Mouse (Mus musculus): ENCODE measurements at regions not wholly inside any gene's neighbourhood (a gene's known extent, or its start where the extent isn't known, plus 50 kb on each side); places are given as distances from the start of the nearest gene placed in this dataset.

- H3K27me3 ChIP-seq (ENCODE audit: control insufficient read depth, insufficient read depth, low read length), result no peaks in the 10 kb centered on the region
- no peak for TF ChIP-seq CTCF (IDR thresholded peaks at IDR 0.05; ENCODE audit: control insufficient read depth, insufficient read depth, insufficient replicate concordance, low read depth, low read length)
- H3K4me3 ChIP-seq (ENCODE audit: control insufficient read depth, low read depth, low read length), result no peak overlapping the region
- no peaks in the 10 kb centered on the region for H3K4me1 ChIP-seq (ENCODE audit: control insufficient read depth, insufficient read depth, low read length)
- no peak overlapping the region for H3K27ac ChIP-seq (ENCODE audit: control insufficient read depth, insufficient read depth, low read depth, low read length)
- H3K36me3 ChIP-seq (ENCODE audit: control insufficient read depth, insufficient read depth, low read length), result no peaks in the 10 kb centered on the region
These were observed 589.9 kb upstream of the Pdcd1 start for GRCm38 (mm10) chr1:94642296-94642695.

GRCm38 (mm10) chr1:94658218-94658617 lies 605.9 kb upstream of the Pdcd1 start:
- no peak overlapping the region for H3K27ac ChIP-seq (ENCODE audit: control insufficient read depth, insufficient read depth, low read depth, low read length)
- H3K27me3 ChIP-seq (ENCODE audit: control insufficient read depth, insufficient read depth, low read length), result no peaks in the 10 kb centered on the region
- TF ChIP-seq CTCF (IDR thresholded peaks at IDR 0.05; ENCODE audit: control insufficient read depth, insufficient read depth, insufficient replicate concordance, low read depth, low read length) (no peak), POLR2A (IDR thresholded peaks at IDR 0.05; ENCODE audit: control insufficient read depth, low read depth, low read length) (no peak)
- H3K4me3 ChIP-seq (ENCODE audit: control insufficient read depth, low read depth, low read length), result no peak overlapping the region
- no peaks in the 10 kb centered on the region for H3K36me3 ChIP-seq (ENCODE audit: control insufficient read depth, insufficient read depth, low read length)
- no peaks in the 10 kb centered on the region for H3K4me1 ChIP-seq (ENCODE audit: control insufficient read depth, insufficient read depth, low read length)

GRCm38 (mm10) chr1:94671641-94672040 lies 619.3 kb upstream of the Pdcd1 start:
- Histone ChIP-seq H3K36me3 (ENCODE audit: control insufficient read depth, insufficient read depth, low read length) (no peaks in the 10 kb centered on the region), H3K27ac (ENCODE audit: control insufficient read depth, insufficient read depth, low read depth, low read length) (no peak overlapping the region), H3K4me1 (ENCODE audit: control insufficient read depth, insufficient read depth, low read length) (no peaks in the 10 kb centered on the region), H3K4me3 (ENCODE audit: control insufficient read depth, low read depth, low read length) (no peak overlapping the region), H3K27me3 (ENCODE audit: control insufficient read depth, insufficient read depth, low read length) (no peaks in the 10 kb centered on the region)
- no peak for TF ChIP-seq POLR2A (IDR thresholded peaks at IDR 0.05; ENCODE audit: control insufficient read depth, low read depth, low read length)
- TF ChIP-seq CTCF (IDR thresholded peaks at IDR 0.05; ENCODE audit: control insufficient read depth, insufficient read depth, insufficient replicate concordance, low read depth, low read length), result no peak

GRCm38 (mm10) chr1:94700517-94700916 lies 612.9 kb upstream of the Fam174a start:
- no peaks in the 10 kb centered on the region for H3K36me3 ChIP-seq (ENCODE audit: control insufficient read depth, insufficient read depth, low read length)
- H3K27ac ChIP-seq (ENCODE audit: control insufficient read depth, insufficient read depth, low read depth, low read length), result no peak overlapping the region
- no peaks in the 10 kb centered on the region for H3K4me1 ChIP-seq (ENCODE audit: control insufficient read depth, insufficient read depth, low read length)
- no peak for TF ChIP-seq POLR2A (IDR thresholded peaks at IDR 0.05; ENCODE audit: control insufficient read depth, low read depth, low read length)
- no peak for TF ChIP-seq CTCF (IDR thresholded peaks at IDR 0.05; ENCODE audit: control insufficient read depth, insufficient read depth, insufficient replicate concordance, low read depth, low read length)
- no peak overlapping the region for H3K4me3 ChIP-seq (ENCODE audit: control insufficient read depth, low read depth, low read length)
- H3K27me3 ChIP-seq (ENCODE audit: control insufficient read depth, insufficient read depth, low read length), result no peaks in the 10 kb centered on the region

GRCm38 (mm10) chr1:94701688-94702087 lies 611.7 kb upstream of the Fam174a start:
- Histone ChIP-seq H3K36me3 (ENCODE audit: control insufficient read depth, insufficient read depth, low read length) (no peaks in the 10 kb centered on the region), H3K4me3 (ENCODE audit: control insufficient read depth, low read depth, low read length) (no peak overlapping the region), H3K27me3 (ENCODE audit: control insufficient read depth, insufficient read depth, low read length) (no peaks in the 10 kb centered on the region), H3K27ac (ENCODE audit: control insufficient read depth, insufficient read depth, low read depth, low read length) (no peak overlapping the region), H3K4me1 (ENCODE audit: control insufficient read depth, insufficient read depth, low read length) (no peaks in the 10 kb centered on the region)
- no peak for TF ChIP-seq POLR2A (IDR thresholded peaks at IDR 0.05; ENCODE audit: control insufficient read depth, low read depth, low read length)
- no peak for TF ChIP-seq CTCF (IDR thresholded peaks at IDR 0.05; ENCODE audit: control insufficient read depth, insufficient read depth, insufficient replicate concordance, low read depth, low read length)

- H3K27me3 ChIP-seq (ENCODE audit: control insufficient read depth, insufficient read depth, low read length), result no peaks in the 10 kb centered on the region
- H3K4me3 ChIP-seq (ENCODE audit: control insufficient read depth, low read depth, low read length), result no peak overlapping the region
- TF ChIP-seq CTCF (IDR thresholded peaks at IDR 0.05; ENCODE audit: control insufficient read depth, insufficient read depth, insufficient replicate concordance, low read depth, low read length), result no peak
- TF ChIP-seq POLR2A (IDR thresholded peaks at IDR 0.05; ENCODE audit: control insufficient read depth, low read depth, low read length), result no peak
- no peaks in the 10 kb centered on the region for H3K4me1 ChIP-seq (ENCODE audit: control insufficient read depth, insufficient read depth, low read length)
- no peak overlapping the region for H3K27ac ChIP-seq (ENCODE audit: control insufficient read depth, insufficient read depth, low read depth, low read length)
- H3K36me3 ChIP-seq (ENCODE audit: control insufficient read depth, insufficient read depth, low read length), result no peaks in the 10 kb centered on the region
These were observed 600.6 kb upstream of the Fam174a start for GRCm38 (mm10) chr1:94712812-94713211.

GRCm38 (mm10) chr1:94717699-94718098 lies 595.7 kb upstream of the Fam174a start:
- H3K27ac ChIP-seq (ENCODE audit: control insufficient read depth, insufficient read depth, low read depth, low read length), result no peak overlapping the region
- H3K36me3 ChIP-seq (ENCODE audit: control insufficient read depth, insufficient read depth, low read length), result no peaks in the 10 kb centered on the region
- H3K4me1 ChIP-seq (ENCODE audit: control insufficient read depth, insufficient read depth, low read length), result no peaks in the 10 kb centered on the region
- no peaks in the 10 kb centered on the region for H3K27me3 ChIP-seq (ENCODE audit: control insufficient read depth, insufficient read depth, low read length)
- H3K4me3 ChIP-seq (ENCODE audit: control insufficient read depth, low read depth, low read length), result no peak overlapping the region
- TF ChIP-seq CTCF (IDR thresholded peaks at IDR 0.05; ENCODE audit: control insufficient read depth, insufficient read depth, insufficient replicate concordance, low read depth, low read length) (no peak), POLR2A (IDR thresholded peaks at IDR 0.05; ENCODE audit: control insufficient read depth, low read depth, low read length) (no peak)

- H3K4me1 ChIP-seq (ENCODE audit: control insufficient read depth, insufficient read depth, low read length), result no peaks in the 10 kb centered on the region
- no peaks in the 10 kb centered on the region for H3K27me3 ChIP-seq (ENCODE audit: control insufficient read depth, insufficient read depth, low read length)
- H3K27ac ChIP-seq (ENCODE audit: control insufficient read depth, insufficient read depth, low read depth, low read length), result no peak overlapping the region
- no peak for TF ChIP-seq CTCF (IDR thresholded peaks at IDR 0.05; ENCODE audit: control insufficient read depth, insufficient read depth, insufficient replicate concordance, low read depth, low read length)
- TF ChIP-seq POLR2A (IDR thresholded peaks at IDR 0.05; ENCODE audit: control insufficient read depth, low read depth, low read length), result no peak
- no peaks in the 10 kb centered on the region for H3K36me3 ChIP-seq (ENCODE audit: control insufficient read depth, insufficient read depth, low read length)
- no peak overlapping the region for H3K4me3 ChIP-seq (ENCODE audit: control insufficient read depth, low read depth, low read length)
These were observed 559.9 kb upstream of the Fam174a start for GRCm38 (mm10) chr1:94753523-94753922.

Measured in testis, adult 2 months (tissue).